Mouse (Mus musculus): ENCODE results near the gene Tmem50a. TPM values are rescaled to one million over a fixed set of nuclear protein-coding genes. Genes with fewer than 3 reads are reported as not detected.

Tmem50a gene
- polyA plus RNA-seq, 1 experiment from 2014 or later = 271 TPM

DNA sequence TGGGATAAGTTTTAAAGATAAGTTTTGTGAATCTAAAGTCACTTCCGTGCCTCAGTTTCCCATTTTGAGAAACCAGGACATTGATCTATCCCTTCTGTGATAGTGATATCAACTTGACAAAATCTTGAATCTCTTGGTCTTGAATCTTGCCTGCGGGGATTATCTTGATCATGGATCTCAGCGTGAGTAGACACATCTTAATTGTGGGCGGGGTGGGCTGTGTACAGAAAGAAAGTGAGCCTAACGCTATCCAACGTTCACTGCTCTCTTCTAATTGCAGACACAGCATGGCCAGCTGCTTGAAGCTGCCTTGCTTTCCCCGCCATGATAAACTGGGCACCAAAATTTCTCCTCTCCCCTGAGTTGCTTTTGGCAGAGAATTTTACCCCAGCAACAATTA lies 51.8 kb downstream of the Tmem50a start:
- ATAC-seq = no peak
- TF ChIP-seq CTCF (IDR thresholded peaks at IDR 0.05) = no peak

DNA sequence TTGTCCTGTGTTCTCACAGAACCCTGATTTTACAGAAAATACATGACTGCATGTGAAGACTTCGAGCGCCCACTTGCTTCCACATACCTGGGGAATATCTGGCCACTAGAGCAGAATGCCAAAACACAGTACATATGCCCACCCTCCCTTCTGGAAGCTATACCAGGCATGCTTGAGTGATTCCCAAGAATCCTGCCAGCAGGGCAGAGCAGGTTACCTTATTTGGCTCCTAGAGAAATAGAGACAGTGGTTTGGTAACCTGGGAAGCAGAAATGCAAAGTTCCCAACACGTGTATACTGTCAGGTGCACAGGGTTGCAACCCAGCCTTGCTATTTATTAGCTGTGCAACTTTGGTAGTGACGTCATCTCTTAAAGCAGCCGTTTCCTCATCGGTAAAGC lies 52.9 kb downstream of the Tmem50a start:
- H3K9me3 ChIP-seq (ENCODE audit: low read length) = no peaks in the 10 kb centered on the region
- 63% methylated on average over 6 of the region's 6 CpGs for WGBS
- H3K27ac ChIP-seq (ENCODE audit: low read length) = no peak overlapping the region
- no peak for TF ChIP-seq EP300 (IDR thresholded peaks at IDR 0.05)
- no peak for TF ChIP-seq CTCF (IDR thresholded peaks at IDR 0.05)
- H3K4me1 ChIP-seq (ENCODE audit: insufficient read depth, low read depth, low read length) = no peaks in the 10 kb centered on the region
- no peaks in the 10 kb centered on the region for H3K36me3 ChIP-seq (ENCODE audit: insufficient read depth, low read length)
- no peak overlapping the region for H3K9ac ChIP-seq (replicated peaks; ENCODE audit: low read depth)
- ATAC-seq = no peak
- H3K4me3 ChIP-seq (ENCODE audit: low read depth, low read length) = no peak overlapping the region
- H3K27me3 ChIP-seq (replicated peaks; ENCODE audit: insufficient read depth, low read length) = no peaks in the 10 kb centered on the region
- DNase-seq (ENCODE audit: low spot score) = no peak
- no peak overlapping the region for H3K4me2 ChIP-seq (replicated peaks; ENCODE audit: low read depth, low read length)

More for the DNA sequence above, 51.8 kb downstream of the Tmem50a start:
- H3K27me3 ChIP-seq (replicated peaks; ENCODE audit: insufficient read depth, low read length) = no peaks in the 10 kb centered on the region
- no peaks in the 10 kb centered on the region for H3K4me1 ChIP-seq (ENCODE audit: insufficient read depth, low read depth, low read length)
- no peak overlapping the region for H3K4me2 ChIP-seq (replicated peaks; ENCODE audit: low read depth, low read length)
- DNase-seq (ENCODE audit: low spot score) = no peak
- H3K4me3 ChIP-seq (ENCODE audit: low read depth, low read length) = no peak overlapping the region
- H3K9me3 ChIP-seq (ENCODE audit: low read length) = no peaks in the 10 kb centered on the region
- H3K36me3 ChIP-seq (ENCODE audit: insufficient read depth, low read length) = no peaks in the 10 kb centered on the region
- 81% methylated on average over 7 of the region's 7 CpGs for WGBS
- H3K27ac ChIP-seq (ENCODE audit: low read length) = no peak overlapping the region
- H3K9ac ChIP-seq (replicated peaks; ENCODE audit: low read depth) = no peak overlapping the region

DNA sequence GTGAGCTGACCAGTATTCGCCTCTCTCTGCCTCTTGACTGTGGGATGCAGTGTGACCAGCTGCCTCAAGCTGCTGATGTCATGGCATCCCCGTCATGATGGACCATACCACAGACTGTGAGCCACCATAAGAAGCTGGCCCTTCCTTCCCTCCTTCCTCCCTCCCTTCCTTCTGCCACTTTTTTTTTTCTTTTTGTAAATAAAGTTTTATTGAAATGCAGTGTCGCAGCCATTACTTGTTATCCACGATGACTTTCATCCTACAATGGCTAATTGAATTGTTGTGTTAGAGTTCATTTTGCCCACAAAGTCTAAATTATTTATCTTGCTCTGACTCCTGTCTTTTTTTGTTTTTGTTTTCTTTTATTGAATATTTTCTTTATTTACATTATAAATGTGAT lies 56.3 kb downstream of the Tmem50a start:
- TF ChIP-seq EP300 (IDR thresholded peaks at IDR 0.05) (no peak), CTCF (IDR thresholded peaks at IDR 0.05) (no peak)
- Histone ChIP-seq H3K9ac (replicated peaks; ENCODE audit: low read depth) (no peak overlapping the region), H3K4me2 (replicated peaks; ENCODE audit: low read depth, low read length) (no peak overlapping the region), H3K4me3 (ENCODE audit: low read depth, low read length) (no peak overlapping the region), H3K27me3 (replicated peaks; ENCODE audit: insufficient read depth, low read length) (no peaks in the 10 kb centered on the region), H3K9me3 (ENCODE audit: low read length) (no peaks in the 10 kb centered on the region), H3K36me3 (ENCODE audit: insufficient read depth, low read length) (no peaks in the 10 kb centered on the region), H3K4me1 (ENCODE audit: insufficient read depth, low read depth, low read length) (no peaks in the 10 kb centered on the region), H3K27ac (ENCODE audit: low read length) (no peak overlapping the region)
- DNase-seq (ENCODE audit: low spot score) (no peak), ATAC-seq (no peak)
- WGBS = 83% methylated on average over 4 of the region's 4 CpGs

DNA sequence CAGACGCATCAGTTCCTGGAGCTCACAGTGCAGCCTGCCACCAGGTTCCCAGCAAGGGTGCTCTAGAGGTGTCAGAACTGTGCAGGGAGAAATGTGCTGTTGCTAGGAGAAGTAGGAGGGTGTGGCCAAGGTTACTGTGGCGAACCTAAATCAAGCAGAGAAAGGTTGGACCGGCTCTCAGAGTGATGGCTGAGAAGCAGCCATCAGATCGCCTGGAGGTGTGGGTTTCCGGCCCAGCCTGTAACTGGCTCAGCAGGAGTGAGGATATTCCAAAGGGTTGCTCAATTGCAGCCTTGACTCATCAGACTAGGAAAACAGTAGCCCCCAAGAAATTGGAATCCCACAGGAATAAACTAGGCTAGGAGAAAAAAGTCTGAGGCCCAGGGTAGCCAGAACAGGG lies 58.3 kb downstream of the Tmem50a start:
- Histone ChIP-seq H3K36me3 (ENCODE audit: insufficient read depth, low read length) (no peaks in the 10 kb centered on the region), H3K27me3 (replicated peaks; ENCODE audit: insufficient read depth, low read length) (no peaks in the 10 kb centered on the region), H3K9me3 (ENCODE audit: low read length) (no peaks in the 10 kb centered on the region), H3K4me2 (replicated peaks; ENCODE audit: low read depth, low read length) (no peak overlapping the region), H3K4me3 (ENCODE audit: low read depth, low read length) (no peak overlapping the region), H3K27ac (ENCODE audit: low read length) (no peak overlapping the region), H3K4me1 (ENCODE audit: insufficient read depth, low read depth, low read length) (peaks cover 4% of the 10 kb centered on the region; the same call in 1 of the 2 replicates), H3K9ac (replicated peaks; ENCODE audit: low read depth) (no peak overlapping the region)
- WGBS = 38% methylated on average over 5 of the region's 5 CpGs
- no peak for DNase-seq (ENCODE audit: low spot score)
- TF ChIP-seq CTCF (IDR thresholded peaks at IDR 0.05) (no peak), EP300 (IDR thresholded peaks at IDR 0.05) (no peak)
- no peak for ATAC-seq

DNA sequence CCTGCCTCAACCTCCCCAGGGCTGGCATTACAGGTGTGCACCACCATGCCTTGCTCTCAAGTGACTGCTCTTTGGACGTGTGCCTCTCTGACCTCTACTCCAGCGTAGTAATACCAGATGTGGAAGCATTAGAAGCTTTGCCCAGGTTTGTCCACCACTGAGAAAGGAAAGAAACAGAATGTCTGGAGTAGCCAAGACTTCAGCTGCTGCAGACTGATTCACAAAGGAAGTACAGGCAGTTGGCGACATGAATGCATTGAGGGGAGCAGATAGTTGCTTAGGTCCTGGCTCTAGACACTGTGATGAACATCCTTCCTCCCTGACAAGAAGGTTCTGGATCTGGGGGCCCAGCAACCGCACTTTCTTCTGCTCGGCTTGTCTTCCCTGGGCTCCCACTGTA lies 58.8 kb downstream of the Tmem50a start:
- TF ChIP-seq CTCF (IDR thresholded peaks at IDR 0.05) = no peak
- TF ChIP-seq EP300 (IDR thresholded peaks at IDR 0.05) = no peak
- Histone ChIP-seq H3K4me1 (ENCODE audit: insufficient read depth, low read depth, low read length) (peaks cover 4% of the 10 kb centered on the region; the same call in 1 of the 2 replicates), H3K27ac (ENCODE audit: low read length) (no peak overlapping the region), H3K9me3 (ENCODE audit: low read length) (no peaks in the 10 kb centered on the region), H3K4me3 (ENCODE audit: low read depth, low read length) (no peak overlapping the region), H3K27me3 (replicated peaks; ENCODE audit: insufficient read depth, low read length) (no peaks in the 10 kb centered on the region), H3K4me2 (replicated peaks; ENCODE audit: low read depth, low read length) (no peak overlapping the region), H3K9ac (replicated peaks; ENCODE audit: low read depth) (no peak overlapping the region), H3K36me3 (ENCODE audit: insufficient read depth, low read length) (no peaks in the 10 kb centered on the region)
- 44% methylated on average over 5 of the region's 5 CpGs for WGBS
- ATAC-seq (no peak), DNase-seq (ENCODE audit: low spot score) (no peak)

DNA sequence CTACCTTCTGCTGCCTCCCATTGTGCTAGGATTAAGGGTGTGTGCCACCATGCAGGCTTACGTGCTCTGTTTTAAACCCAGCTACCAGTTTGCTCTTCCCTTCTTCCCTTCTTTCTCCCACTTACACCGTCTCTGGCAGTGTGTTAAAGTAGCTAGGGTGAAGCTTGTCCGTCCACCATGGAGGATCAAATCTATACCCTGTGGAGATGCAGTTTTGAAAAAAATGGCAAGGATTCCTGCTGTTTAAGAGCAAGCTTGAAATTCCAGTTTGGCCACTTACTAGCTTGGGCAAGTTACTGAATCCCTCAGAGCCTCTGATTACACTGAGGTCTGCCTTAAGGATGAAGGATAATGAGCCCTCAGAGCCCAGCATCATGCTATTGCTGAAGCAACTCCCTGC lies 59.5 kb downstream of the Tmem50a start:
- WGBS = 48% methylated on average over 3 of the region's 3 CpGs
- ATAC-seq (no peak), DNase-seq (ENCODE audit: low spot score) (peak; percentile 62)
- TF ChIP-seq EP300 (IDR thresholded peaks at IDR 0.05) = no peak
- no peak for TF ChIP-seq CTCF (IDR thresholded peaks at IDR 0.05)
- Histone ChIP-seq H3K4me1 (ENCODE audit: insufficient read depth, low read depth, low read length) (peaks cover 4% of the 10 kb centered on the region; the same call in 1 of the 2 replicates), H3K4me2 (replicated peaks; ENCODE audit: low read depth, low read length) (no peak overlapping the region), H3K9me3 (ENCODE audit: low read length) (no peaks in the 10 kb centered on the region), H3K27ac (ENCODE audit: low read length) (no peak overlapping the region), H3K27me3 (replicated peaks; ENCODE audit: insufficient read depth, low read length) (no peaks in the 10 kb centered on the region), H3K4me3 (ENCODE audit: low read depth, low read length) (no peak overlapping the region), H3K36me3 (ENCODE audit: insufficient read depth, low read length) (no peaks in the 10 kb centered on the region), H3K9ac (replicated peaks; ENCODE audit: low read depth) (no peak overlapping the region)

Measured in lung, postnatal 0 days (tissue).